ENCODE assay signal across 21 mouse cellular contexts in genomic region chr12:84728421-84728820, GRCm38 (mm10). TPM values are rescaled to one million over a fixed set of nuclear protein-coding genes. Genes with fewer than 3 reads are reported as not detected.
"Had no signal": no experiment of that assay in that cellular context is flagged by ENCODE, and none has a peak within 500 bp of the region (broad histone marks: within the 10 kb centered on the region; RNA-seq: fewer than 3 reads in every experiment).

No protein-coding gene starts in this region.

- H3K4me3 ChIP-seq: megakaryocyte, embryonic 14.5 days; midbrain, embryonic 12.5 days; myocyte; neural tube, embryonic 13.5 days; neural tube, embryonic 15.5 days had no signal

- H3K4me1 ChIP-seq: megakaryocyte, embryonic 14.5 days; midbrain, embryonic 12.5 days; neural tube, embryonic 13.5 days; neural tube, embryonic 15.5 days had no signal

- H3K36me3 ChIP-seq: midbrain, embryonic 12.5 days; neural tube, embryonic 13.5 days; neural tube, embryonic 15.5 days had no signal

- H3K9me3 ChIP-seq: midbrain, embryonic 12.5 days; neural tube, embryonic 13.5 days; neural tube, embryonic 15.5 days had no signal

- DNase-seq: lung, adult 18-20 months; lung, embryonic 14.5 days; lung, postnatal 10 days; lung, postnatal 4 days; midbrain, embryonic 14.5 days; retina, postnatal 1 day; right cerebral cortex, adult 18-20 months; right cerebral cortex, postnatal 25 days; right cerebral cortex, postnatal 4 days; spleen, adult 18-20 months; thymus, adult 18-20 months; thymus, postnatal 14 days; thymus, postnatal 36 days had no signal

- H3K9ac ChIP-seq: lung, embryonic 14.5 days; midbrain, embryonic 12.5 days; neural tube, embryonic 13.5 days; neural tube, embryonic 15.5 days had no signal

- ATAC-seq: midbrain, embryonic 16.5 days had no signal

- H3K27ac ChIP-seq: midbrain, embryonic 12.5 days; neural tube, embryonic 13.5 days; neural tube, embryonic 15.5 days had no signal

RNA-seq across cellular contexts. Expression of gene Syndig1l, which starts 29.8 kb away (rescaled TPM):
- polyA plus RNA-seq: lung, embryonic 14.5 days; lung, embryonic 16.5 days; myocyte; small intestine, adult 2 months had no signal
